Mouse (Mus musculus) skeletal muscle tissue, adult 2 months (tissue): ENCODE results near the gene BC051142.
"Not testable (repeated sequence)": the region's sequence is repeated elsewhere in the genome, so short reads cannot be mapped to it uniquely, and the experiment has no call there.

Source experiments
- DNase-seq: peaks from one replicate; pipeline ENCODE4 v3.0.0-alpha.2; 2012; ENCODE audit warnings: low read depth, low spot score

Gene BC051142

GRCm38 (mm10) chr17:34398058-34398710, 436 bp upstream of the BC051142 start:
- DNase-seq: peak; percentile 80

GRCm38 (mm10) chr17:34399394-34399715, 735 bp downstream of the BC051142 start:
- no peak for DNase-seq

- DNase-seq: peak; percentile 18
Measured at GRCm38 (mm10) chr17:34411117-34411516, 12.5 kb downstream of the BC051142 start.

GRCm38 (mm10) chr17:34420014-34420413, 21.4 kb downstream of the BC051142 start:
- no peak for DNase-seq

- DNase-seq: no peak
Measured at GRCm38 (mm10) chr17:34427597-34427996, 29.0 kb downstream of the BC051142 start.

GRCm38 (mm10) chr17:34437120-34437519, 38.5 kb downstream of the BC051142 start:
- DNase-seq: no peak

- DNase-seq: no peak
Measured at GRCm38 (mm10) chr17:34437606-34438005, 39.0 kb downstream of the BC051142 start.

- DNase-seq: no peak
Measured at GRCm38 (mm10) chr17:34438588-34438987, 40.0 kb downstream of the BC051142 start.

GRCm38 (mm10) chr17:34439795-34440194, 41.2 kb downstream of the BC051142 start:
- no peak for DNase-seq

GRCm38 (mm10) chr17:34441990-34442389, 43.4 kb downstream of the BC051142 start:
- no peak for DNase-seq

- no peak for DNase-seq
Measured at GRCm38 (mm10) chr17:34448473-34449041, 49.9 kb downstream of the BC051142 start.

- DNase-seq: no peak
Measured at GRCm38 (mm10) chr17:34457668-34458067, 59.0 kb downstream of the BC051142 start.

- no peak for DNase-seq
Measured at GRCm38 (mm10) chr17:34459255-34459654, 60.6 kb downstream of the BC051142 start.

- DNase-seq: not testable (repeated sequence)
Measured at GRCm38 (mm10) chr17:34465906-34466305, 67.3 kb downstream of the BC051142 start.

GRCm38 (mm10) chr17:34470491-34470890, 71.9 kb downstream of the BC051142 start:
- no peak for DNase-seq

GRCm38 (mm10) chr17:34475060-34475459, 76.4 kb downstream of the BC051142 start:
- DNase-seq: no peak

GRCm38 (mm10) chr17:34476427-34476826, 77.8 kb downstream of the BC051142 start:
- no peak for DNase-seq

- not testable (repeated sequence) for DNase-seq
Measured at GRCm38 (mm10) chr17:34477238-34478013, 78.8 kb downstream of the BC051142 start, which contains the start of gene Btnl4. TSS of gene Btnl4 (minus strand) at chr17:34477318.

- no peak for DNase-seq
Measured at GRCm38 (mm10) chr17:34492796-34493195, 94.2 kb downstream of the BC051142 start.

GRCm38 (mm10) chr17:34495156-34495555, 96.5 kb downstream of the BC051142 start:
- DNase-seq: not testable (repeated sequence)

GRCm38 (mm10) chr17:34496539-34496938, 97.9 kb downstream of the BC051142 start:
- no peak for DNase-seq

- DNase-seq: not testable (repeated sequence)
Measured at GRCm38 (mm10) chr17:34497319-34497718, 98.7 kb downstream of the BC051142 start.

GRCm38 (mm10) chr17:34497726-34498125, 99.1 kb downstream of the BC051142 start:
- not testable (repeated sequence) for DNase-seq
